In genomic region chr6:110439509-110439908, GRCm38 (mm10) we compare ENCODE assay signal across 29 mouse cellular contexts.
"Had no signal": no experiment of that assay in that cellular context is flagged by ENCODE, and none has a peak within 500 bp of the region (broad histone marks: within the 10 kb centered on the region; RNA-seq: fewer than 3 reads in every experiment).

No protein-coding gene starts in this region.

- H3K27me3 ChIP-seq: heart, embryonic 13.5 days; heart, embryonic 15.5 days; hindbrain, embryonic 12.5 days; intestine, embryonic 15.5 days; kidney, embryonic 15.5 days; limb, embryonic 12.5 days; liver, embryonic 13.5 days; liver, embryonic 15.5 days had no signal

- H3K4me2 ChIP-seq: heart, embryonic 11.5 days; heart, embryonic 13.5 days; heart, embryonic 15.5 days; hindbrain, embryonic 12.5 days; hindbrain, embryonic 14.5 days; intestine, embryonic 15.5 days; kidney, embryonic 15.5 days; limb, embryonic 12.5 days; liver, embryonic 11.5 days; liver, embryonic 13.5 days; liver, embryonic 15.5 days had no signal

- H3K27ac ChIP-seq: gastrocnemius, adult 2 months; heart, embryonic 13.5 days; heart, embryonic 15.5 days; hindbrain, embryonic 10.5 days; hindbrain, embryonic 12.5 days; hindbrain, embryonic 14.5 days; intestine, embryonic 15.5 days; kidney, embryonic 15.5 days; layer of hippocampus, adult 2 months; left cerebral cortex, adult 2 months; limb, embryonic 12.5 days; liver, embryonic 13.5 days; liver, embryonic 15.5 days had no signal

- H3K4me1 ChIP-seq: heart, embryonic 13.5 days; heart, embryonic 15.5 days; hindbrain, embryonic 10.5 days; hindbrain, embryonic 12.5 days; intestine, embryonic 15.5 days; kidney, embryonic 15.5 days; limb, embryonic 12.5 days; liver, embryonic 13.5 days; liver, embryonic 15.5 days had no signal

- H3K36me3 ChIP-seq: heart, embryonic 13.5 days; heart, embryonic 15.5 days; hindbrain, embryonic 10.5 days; hindbrain, embryonic 12.5 days; intestine, embryonic 15.5 days; kidney, embryonic 15.5 days; limb, embryonic 12.5 days; liver, embryonic 13.5 days; liver, embryonic 15.5 days had no signal

- H3K9me3 ChIP-seq: heart, embryonic 15.5 days; hindbrain, embryonic 10.5 days; hindbrain, embryonic 12.5 days; intestine, embryonic 15.5 days; kidney, embryonic 15.5 days; limb, embryonic 12.5 days; liver, embryonic 13.5 days; liver, embryonic 15.5 days had no signal

- DNase-seq: gastrocnemius, adult 2 months; gastrocnemius, postnatal 10 days; gastrocnemius, postnatal 25 days; heart, adult 18-20 months; heart, postnatal 14 days; heart, postnatal 4 days; kidney, adult 2 months; kidney, adult 9 months; kidney, postnatal 10 days; kidney, postnatal 25 days; kidney, postnatal 4 days; liver; liver, embryonic 13.5 days had no signal

- H3K9ac ChIP-seq: heart, embryonic 13.5 days; heart, embryonic 15.5 days; hindbrain, embryonic 12.5 days; hindbrain, embryonic 14.5 days; intestine, embryonic 15.5 days; kidney, embryonic 15.5 days; limb, embryonic 12.5 days; liver, embryonic 13.5 days; liver, embryonic 15.5 days had no signal

- ATAC-seq: hindbrain, embryonic 16.5 days; inflammation-experienced regulatory T-cells, adult 6 months; intestine, embryonic 15.5 days; intestine, postnatal 0 days had no signal

- H3K4me3 ChIP-seq: gastrocnemius, adult 2 months; heart, embryonic 13.5 days; heart, embryonic 15.5 days; hindbrain, embryonic 10.5 days; hindbrain, embryonic 12.5 days; intestine, embryonic 15.5 days; kidney, embryonic 15.5 days; layer of hippocampus, adult 2 months; left cerebral cortex, adult 2 months; limb, embryonic 12.5 days; liver, embryonic 13.5 days; liver, embryonic 15.5 days had no signal
